Mouse (Mus musculus): ENCODE results near the gene B430305J03Rik. TPM values are rescaled to one million over a fixed set of nuclear protein-coding genes. Genes with fewer than 3 reads are reported as not detected.
A peak's percentile ranks its signal among the peaks of the same experiment; 100 is the strongest.

B430305J03Rik gene
- polyA plus RNA-seq, 1 experiment from 2014 or later: not detected

DNA sequence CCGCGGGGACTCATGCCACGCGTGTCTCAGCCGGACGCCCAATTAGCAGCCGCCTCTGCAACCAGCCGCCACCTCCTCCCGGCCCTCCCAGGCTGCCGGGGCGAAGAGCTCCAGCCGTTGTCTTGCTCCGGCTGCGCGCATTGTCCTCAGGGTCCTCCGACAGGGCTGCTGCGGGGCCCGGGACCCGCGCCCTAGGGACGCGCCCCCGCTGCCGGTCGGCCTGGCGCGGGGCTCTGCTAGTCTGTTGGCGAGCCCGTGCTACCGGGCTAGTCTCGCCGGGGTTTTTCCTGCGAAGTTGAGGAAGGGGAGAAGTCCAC, 1.1 kb downstream of the B430305J03Rik start:
- H3K27me3 ChIP-seq (ENCODE audit: insufficient read depth, poor library complexity, severe bottlenecking): no peaks in the 10 kb centered on the region
- no peaks in the 10 kb centered on the region for H3K9me3 ChIP-seq
- no peaks in the 10 kb centered on the region for H3K36me3 ChIP-seq
- DNase-seq (ENCODE audit: low spot score): no peak
- H3K4me1 ChIP-seq: peaks cover 3% of the 10 kb centered on the region; the same call in 1 of the 2 replicates
- WGBS: under 1% methylated on average over 33 of the region's 33 CpGs
- H3K27ac ChIP-seq: peak overlapping the region; percentile 93
- H3K4me3 ChIP-seq: peak overlapping the region; percentile 89

DNA sequence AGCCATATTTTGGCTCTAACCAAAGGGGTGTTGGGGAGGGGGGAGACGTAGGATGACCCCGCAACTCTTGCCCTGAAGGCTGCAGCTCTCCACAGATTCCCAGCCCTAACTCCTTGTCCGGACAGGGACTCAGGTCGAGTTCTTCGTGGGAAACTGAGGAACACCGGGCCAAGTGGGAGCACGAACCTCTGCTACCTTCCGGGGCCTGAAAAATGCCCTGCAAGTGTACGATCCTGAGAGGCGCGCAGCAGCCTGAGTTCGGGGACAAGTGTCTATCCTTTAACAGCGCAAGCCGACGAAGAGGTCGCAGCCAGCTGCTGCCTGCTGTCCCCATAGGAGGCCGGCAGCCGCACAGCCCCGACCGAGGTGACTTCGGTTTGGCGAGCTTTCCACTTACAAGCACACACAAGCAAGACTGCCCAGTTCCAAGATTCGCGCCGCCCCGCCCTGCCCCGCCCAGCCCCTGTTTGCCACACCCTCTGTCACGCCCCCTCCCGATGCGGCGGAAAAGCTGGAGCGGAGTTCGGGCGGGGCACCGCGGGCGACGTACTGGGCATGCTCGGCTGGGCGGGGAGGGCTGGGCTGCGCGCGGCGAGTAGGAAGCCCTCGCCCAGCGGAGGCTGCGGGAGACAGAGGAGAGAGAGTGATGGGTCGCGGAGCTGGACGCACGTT, 1.6 kb downstream of the B430305J03Rik start:
- DNase-seq (ENCODE audit: low spot score): peak; percentile 98
- Histone ChIP-seq H3K27me3 (ENCODE audit: insufficient read depth, poor library complexity, severe bottlenecking) (no peaks in the 10 kb centered on the region), H3K4me1 (peaks cover 3% of the 10 kb centered on the region; the same call in 1 of the 2 replicates), H3K4me3 (peak overlapping the region; percentile 89), H3K36me3 (no peaks in the 10 kb centered on the region), H3K27ac (peak overlapping the region; percentile 93), H3K9me3 (no peaks in the 10 kb centered on the region)
- WGBS: under 1% methylated on average over 51 of the region's 51 CpGs

DNA sequence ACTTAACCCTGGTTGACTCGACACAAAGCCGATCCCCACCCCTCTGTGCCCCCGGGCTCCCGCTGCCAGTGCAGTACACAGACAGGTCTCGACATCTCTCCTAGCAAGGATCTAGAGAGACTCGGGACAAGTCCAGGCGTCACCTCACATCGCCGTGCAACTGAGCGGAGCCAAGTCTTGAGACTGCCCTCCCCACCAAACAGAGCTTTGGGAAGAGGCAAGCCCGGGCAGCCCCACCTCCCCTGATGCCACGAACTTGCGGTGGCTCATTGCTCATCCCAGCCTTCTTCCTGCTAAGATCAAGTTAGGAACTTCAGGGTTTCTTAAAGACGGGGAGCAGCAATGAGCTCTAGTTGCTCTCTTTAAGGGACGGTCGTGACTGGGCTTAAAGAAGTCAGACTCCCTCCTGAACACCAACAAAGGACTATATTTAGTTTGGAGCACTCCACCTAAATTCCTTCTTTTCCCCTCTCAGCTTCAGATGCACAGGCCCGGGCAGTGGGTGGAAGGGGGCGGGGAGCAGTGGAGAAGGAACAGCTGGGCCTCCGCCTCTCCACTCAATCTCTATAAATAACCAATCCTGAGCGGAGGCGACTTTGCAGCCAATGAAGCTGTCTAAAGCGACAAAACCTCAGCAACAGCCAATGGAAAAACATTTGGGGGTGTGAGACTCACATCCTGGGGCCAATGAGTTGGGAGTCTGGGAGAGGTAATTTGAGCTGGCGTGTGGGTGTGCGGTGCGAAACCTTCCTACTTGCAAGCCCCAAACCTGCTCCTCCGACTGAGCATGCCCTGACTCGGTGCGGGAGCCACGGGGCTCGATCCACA, 2.4 kb downstream of the B430305J03Rik start:
- H3K4me1 ChIP-seq: peaks cover 3% of the 10 kb centered on the region; the same call in 1 of the 2 replicates
- no peaks in the 10 kb centered on the region for H3K36me3 ChIP-seq
- no peaks in the 10 kb centered on the region for H3K27me3 ChIP-seq (ENCODE audit: insufficient read depth, poor library complexity, severe bottlenecking)
- 0% methylated on average over 30 of the region's 30 CpGs for WGBS
- peak overlapping the region; percentile 93 for H3K27ac ChIP-seq
- no peaks in the 10 kb centered on the region for H3K9me3 ChIP-seq
- peak; percentile 99 for DNase-seq (ENCODE audit: low spot score)
- peak overlapping the region; percentile 89 for H3K4me3 ChIP-seq

DNA sequence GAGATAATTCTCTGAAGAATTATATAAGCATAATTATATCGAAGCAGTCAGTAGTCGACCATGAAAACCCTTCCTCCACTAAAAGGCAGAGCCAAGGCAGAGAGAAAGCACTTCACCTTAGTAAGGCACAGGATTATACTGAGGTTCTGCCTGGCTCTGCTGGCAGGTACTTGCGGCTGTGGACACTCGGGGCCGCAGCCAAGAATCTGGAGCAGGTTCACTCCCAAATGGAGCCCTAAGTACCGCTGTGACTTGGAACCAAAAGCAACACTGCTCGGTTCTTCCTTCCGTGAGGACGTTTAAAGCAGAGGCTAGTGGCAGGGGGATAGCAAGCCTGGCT, 3.0 kb downstream of the B430305J03Rik start:
- Histone ChIP-seq H3K36me3 (no peaks in the 10 kb centered on the region), H3K4me1 (peaks cover 3% of the 10 kb centered on the region; the same call in 1 of the 2 replicates), H3K27me3 (ENCODE audit: insufficient read depth, poor library complexity, severe bottlenecking) (no peaks in the 10 kb centered on the region), H3K4me3 (peak overlapping the region; percentile 89), H3K9me3 (no peaks in the 10 kb centered on the region), H3K27ac (peak overlapping the region; percentile 93)
- WGBS: 6% methylated on average over 9 of the region's 9 CpGs
- DNase-seq (ENCODE audit: low spot score): no peak

DNA sequence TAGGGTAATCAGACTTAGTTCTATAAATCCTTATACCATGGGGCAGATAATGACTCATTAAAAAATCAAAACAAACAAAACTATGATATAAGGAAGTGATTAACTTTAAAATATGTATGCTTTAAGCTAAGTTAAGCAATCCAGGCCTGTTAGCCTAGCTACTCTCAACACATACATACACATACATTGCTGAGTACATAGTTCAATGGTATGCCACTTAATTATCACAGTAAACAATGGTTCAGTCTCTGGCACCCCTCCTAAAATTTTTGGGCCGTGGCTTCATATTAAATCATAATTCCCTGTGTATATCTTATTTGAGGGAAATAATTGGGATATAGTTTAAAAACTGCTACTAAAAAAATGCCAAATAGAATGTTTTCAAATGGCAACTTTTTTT, 4.4 kb downstream of the B430305J03Rik start, which contains the start of gene Rap2b:
Gene Rap2b (plus strand): TSS at position 301 of the 400 bp plus-strand sequence.
- H3K4me3 ChIP-seq: no peak within 1 kb of the TSS
- no peaks in the 10 kb centered on the region for H3K9me3 ChIP-seq
- H3K4me1 ChIP-seq: peaks cover 3% of the 10 kb centered on the region; the same call in 1 of the 2 replicates
- no peak for DNase-seq (ENCODE audit: low spot score)
- WGBS: 85% methylated on average over 1 of the region's 1 CpGs
- no peaks in the 10 kb centered on the region for H3K27me3 ChIP-seq (ENCODE audit: insufficient read depth, poor library complexity, severe bottlenecking)
- peak within 1 kb of the TSS; percentile 93; the same call in 1 of the 2 replicates for H3K27ac ChIP-seq
- no peaks in the 10 kb centered on the region for H3K36me3 ChIP-seq

DNA sequence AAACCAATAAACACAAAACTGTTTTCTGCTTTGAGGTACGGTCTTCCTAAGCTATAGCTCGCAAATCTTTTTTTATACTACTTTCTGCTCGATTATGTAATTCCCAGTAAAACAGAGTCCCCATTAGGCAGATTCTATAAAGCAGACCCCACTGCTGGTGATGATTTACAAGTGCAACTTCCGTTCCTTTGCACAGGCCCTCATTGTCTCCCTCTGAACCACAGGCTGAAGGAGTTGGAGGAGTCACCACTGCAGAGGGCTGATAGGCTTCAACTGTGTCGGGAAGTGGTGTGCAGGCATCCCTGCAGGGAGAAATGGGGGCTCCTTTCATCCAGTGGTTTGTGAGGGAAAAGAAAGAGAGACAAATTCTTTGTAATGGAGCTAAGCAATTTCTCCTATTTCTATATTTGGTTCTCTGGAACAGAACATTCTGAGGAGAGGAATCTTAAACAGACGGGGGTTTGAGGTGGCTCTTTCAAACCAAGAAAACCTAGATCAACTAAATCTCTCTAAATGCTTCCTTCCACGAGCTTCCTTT, 6.9 kb downstream of the B430305J03Rik start:
- 42% methylated on average over 7 of the region's 7 CpGs for WGBS

DNA sequence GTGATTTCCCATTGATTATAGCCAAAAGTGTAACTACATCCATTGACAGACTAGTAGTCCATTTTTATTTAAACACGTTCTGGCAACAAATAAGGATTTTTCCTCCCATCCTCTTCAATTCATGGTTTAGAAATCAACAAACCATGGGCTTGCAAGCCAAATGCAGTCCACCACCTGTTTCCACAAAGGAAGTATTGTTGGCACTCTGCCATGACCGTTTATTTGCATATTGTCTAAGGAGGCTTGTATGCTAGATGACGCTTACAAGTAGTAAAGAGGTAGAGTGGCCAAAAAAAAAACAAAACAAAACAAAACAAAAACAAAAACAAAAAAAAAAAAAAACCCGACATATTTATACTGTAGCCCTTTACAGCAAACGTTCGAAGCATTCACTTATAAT, 7.6 kb downstream of the B430305J03Rik start:
- H3K9me3 ChIP-seq: no peaks in the 10 kb centered on the region
- DNase-seq (ENCODE audit: low spot score): no peak
- WGBS: 75% methylated on average over 6 of the region's 6 CpGs
- no peak overlapping the region for H3K27ac ChIP-seq
- no peaks in the 10 kb centered on the region for H3K27me3 ChIP-seq (ENCODE audit: insufficient read depth, poor library complexity, severe bottlenecking)
- H3K36me3 ChIP-seq: no peaks in the 10 kb centered on the region
- H3K4me3 ChIP-seq: no peak overlapping the region
- H3K4me1 ChIP-seq: no peaks in the 10 kb centered on the region; the same call in 1 of the 2 replicates

More for the DNA sequence above, 6.9 kb downstream of the B430305J03Rik start:
- no peaks in the 10 kb centered on the region for H3K27me3 ChIP-seq (ENCODE audit: insufficient read depth, poor library complexity, severe bottlenecking)
- H3K36me3 ChIP-seq: no peaks in the 10 kb centered on the region
- H3K4me3 ChIP-seq: no peak overlapping the region
- no peak for DNase-seq (ENCODE audit: low spot score)
- H3K9me3 ChIP-seq: no peaks in the 10 kb centered on the region
- no peak overlapping the region for H3K27ac ChIP-seq
- no peaks in the 10 kb centered on the region; the same call in 1 of the 2 replicates for H3K4me1 ChIP-seq

DNA sequence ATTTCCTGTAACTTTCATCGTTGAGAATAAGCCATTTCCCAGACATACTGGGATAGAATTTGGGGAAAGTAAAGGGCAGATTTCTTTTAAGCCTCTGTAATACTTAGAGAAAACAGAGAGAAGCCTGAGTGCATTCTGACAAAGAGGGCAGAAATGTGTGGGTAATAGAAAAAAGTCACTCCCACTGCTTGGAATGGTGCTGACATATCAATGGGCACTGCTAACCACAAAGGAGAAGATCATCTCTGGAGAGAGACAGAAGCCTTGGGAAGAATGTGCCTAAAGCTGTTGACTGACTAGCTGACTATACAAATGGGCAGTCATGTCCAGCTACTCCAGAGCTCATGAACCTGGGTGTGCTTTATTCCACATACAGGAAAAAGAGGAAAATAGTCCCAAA, 10.3 kb downstream of the B430305J03Rik start:
- Histone ChIP-seq H3K4me1 (no peaks in the 10 kb centered on the region), H3K27me3 (ENCODE audit: insufficient read depth, poor library complexity, severe bottlenecking) (no peaks in the 10 kb centered on the region), H3K27ac (no peak overlapping the region), H3K4me3 (no peak overlapping the region), H3K9me3 (no peaks in the 10 kb centered on the region), H3K36me3 (no peaks in the 10 kb centered on the region)
- WGBS: 64% methylated on average over 1 of the region's 1 CpGs
- no peak for DNase-seq (ENCODE audit: low spot score)

DNA sequence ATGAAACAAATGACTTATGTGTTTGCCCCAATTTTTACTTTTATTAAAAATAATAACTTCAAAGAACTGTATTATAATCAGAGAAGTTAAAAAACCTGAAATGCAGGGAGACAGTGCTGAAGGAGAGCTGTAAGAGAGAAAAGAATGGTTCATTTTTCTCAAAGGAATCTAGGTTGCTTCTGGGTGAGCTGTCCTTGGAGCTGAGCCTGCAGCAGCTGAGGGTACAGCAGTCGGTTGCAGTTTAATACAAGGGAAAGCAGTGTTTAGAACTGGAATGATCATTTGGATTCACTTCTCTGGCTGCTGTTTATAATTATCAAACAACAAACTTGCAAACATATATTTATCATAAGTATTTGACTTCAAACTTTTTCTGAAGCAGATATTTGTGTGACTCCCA, 16.3 kb downstream of the B430305J03Rik start:
- Histone ChIP-seq H3K36me3 (no peaks in the 10 kb centered on the region), H3K4me1 (no peaks in the 10 kb centered on the region), H3K27ac (no peak overlapping the region), H3K27me3 (ENCODE audit: insufficient read depth, poor library complexity, severe bottlenecking) (no peaks in the 10 kb centered on the region), H3K4me3 (no peak overlapping the region), H3K9me3 (no peaks in the 10 kb centered on the region)
- DNase-seq (ENCODE audit: low spot score): no peak
- 75% methylated on average over 1 of the region's 1 CpGs for WGBS

DNA sequence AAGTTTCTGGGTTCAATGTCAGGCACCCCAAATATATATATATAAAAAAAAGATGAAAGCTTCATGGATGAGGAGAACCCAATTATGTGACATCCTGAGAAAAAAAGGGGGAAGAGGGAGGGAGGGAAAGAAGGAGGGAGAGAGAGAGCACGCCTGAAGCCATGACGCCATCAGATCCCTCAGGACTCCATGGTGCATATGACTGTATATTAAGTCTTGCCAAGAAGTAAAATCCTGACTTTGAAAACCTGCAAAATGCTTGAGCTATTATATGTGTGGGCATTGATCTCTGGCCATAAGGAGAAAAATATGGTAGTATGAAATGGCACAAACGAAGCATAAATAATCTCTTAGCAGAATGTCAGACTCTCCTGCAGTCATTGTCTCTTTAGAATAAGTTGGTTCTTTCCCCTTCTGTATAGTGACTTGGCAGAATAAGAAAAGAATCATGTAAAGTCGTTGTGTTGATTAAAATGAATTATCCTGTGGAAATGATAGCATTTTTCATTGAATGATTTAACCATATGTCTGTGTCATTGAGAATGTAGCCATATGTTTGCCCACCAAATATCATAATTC, 17.6 kb downstream of the B430305J03Rik start:
- 74% methylated on average over 4 of the region's 4 CpGs for WGBS
- Histone ChIP-seq H3K9me3 (no peaks in the 10 kb centered on the region), H3K27ac (no peak overlapping the region), H3K4me1 (no peaks in the 10 kb centered on the region), H3K4me3 (no peak overlapping the region), H3K27me3 (ENCODE audit: insufficient read depth, poor library complexity, severe bottlenecking) (no peaks in the 10 kb centered on the region), H3K36me3 (no peaks in the 10 kb centered on the region)
- DNase-seq (ENCODE audit: low spot score): no peak

DNA sequence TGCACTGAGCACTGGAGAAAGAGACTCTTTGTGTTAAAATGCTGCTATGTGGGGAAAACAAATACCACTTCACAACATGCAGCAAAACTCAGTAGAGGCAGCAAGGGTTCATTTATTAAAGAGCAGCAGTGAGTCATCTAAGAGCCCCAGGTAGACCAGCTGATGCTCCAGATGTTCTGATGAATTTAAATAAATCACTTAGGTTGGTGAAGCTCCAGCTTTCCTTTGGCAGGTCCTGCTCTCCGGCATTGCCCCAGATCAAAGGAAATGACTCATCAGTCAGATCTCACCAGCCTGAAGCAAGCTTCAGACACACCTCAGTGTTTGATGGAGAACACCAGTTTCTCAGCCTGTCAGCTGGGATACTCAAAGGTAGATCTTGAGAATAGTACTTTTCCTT, 20.1 kb downstream of the B430305J03Rik start:
- Histone ChIP-seq H3K9me3 (no peaks in the 10 kb centered on the region), H3K27me3 (ENCODE audit: insufficient read depth, poor library complexity, severe bottlenecking) (no peaks in the 10 kb centered on the region), H3K36me3 (no peaks in the 10 kb centered on the region), H3K27ac (no peak overlapping the region), H3K4me1 (no peaks in the 10 kb centered on the region), H3K4me3 (no peak overlapping the region)
- DNase-seq (ENCODE audit: low spot score): no peak
- 38% methylated on average over 1 of the region's 1 CpGs for WGBS

DNA sequence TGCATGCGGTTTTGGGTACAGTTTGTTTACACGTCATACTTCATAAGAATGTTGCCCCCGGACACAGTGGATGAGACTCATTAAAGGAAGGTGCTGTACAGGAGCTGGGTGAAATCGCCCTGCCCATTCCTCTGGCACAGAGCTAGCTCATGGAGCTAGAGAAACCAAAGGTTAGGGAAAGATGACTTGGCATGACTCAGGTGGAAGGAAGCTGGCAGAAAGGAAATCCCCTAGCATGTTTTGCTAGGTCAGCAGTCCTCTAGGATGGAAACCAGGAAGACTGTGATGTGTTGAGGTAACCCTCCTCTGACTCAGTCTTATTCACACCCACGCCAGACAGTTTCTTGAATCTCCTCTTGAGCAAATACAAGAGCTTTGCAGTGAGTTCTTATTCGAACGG, 21.7 kb downstream of the B430305J03Rik start:
- Histone ChIP-seq H3K27me3 (ENCODE audit: insufficient read depth, poor library complexity, severe bottlenecking) (no peaks in the 10 kb centered on the region), H3K27ac (no peak overlapping the region), H3K4me3 (no peak overlapping the region), H3K4me1 (no peaks in the 10 kb centered on the region), H3K9me3 (no peaks in the 10 kb centered on the region), H3K36me3 (no peaks in the 10 kb centered on the region)
- no peak for DNase-seq (ENCODE audit: low spot score)
- WGBS: 66% methylated on average over 7 of the region's 7 CpGs

DNA sequence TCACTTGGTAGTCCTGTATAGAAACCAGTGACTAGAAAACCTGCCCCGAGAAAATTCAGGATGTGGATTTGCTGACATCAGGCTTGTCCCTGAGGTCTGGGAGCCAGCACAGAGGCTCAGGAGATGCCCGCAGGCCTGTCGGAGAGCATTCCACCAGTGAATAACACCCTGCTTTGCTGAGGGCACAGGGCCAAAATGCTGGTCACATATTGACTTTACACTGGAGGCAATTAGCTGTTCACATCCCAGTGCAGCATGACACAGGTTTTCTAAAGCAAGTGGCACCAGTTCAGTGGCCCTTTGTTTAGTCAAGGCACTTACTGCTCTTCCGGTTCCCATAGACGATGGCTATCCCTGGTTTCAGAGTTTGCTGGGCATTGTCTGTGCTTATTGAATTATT, 25.4 kb downstream of the B430305J03Rik start:
- Histone ChIP-seq H3K4me3 (no peak overlapping the region), H3K9me3 (no peaks in the 10 kb centered on the region), H3K36me3 (no peaks in the 10 kb centered on the region), H3K4me1 (0 out of 2 replicates have a peak, but pooled peaks cover 3% of the 10 kb centered on the region), H3K27ac (no peak overlapping the region), H3K27me3 (ENCODE audit: insufficient read depth, poor library complexity, severe bottlenecking) (no peaks in the 10 kb centered on the region)
- 76% methylated on average over 5 of the region's 5 CpGs for WGBS
- DNase-seq (ENCODE audit: low spot score): no peak

Measured in heart, embryonic 10.5 days (tissue).